Mouse (Mus musculus): ENCODE measurements at regions not wholly inside any gene's neighbourhood (a gene's known extent, or its start where the extent isn't known, plus 50 kb on each side); places are given as distances from the start of the nearest gene placed in this dataset.

DNA sequence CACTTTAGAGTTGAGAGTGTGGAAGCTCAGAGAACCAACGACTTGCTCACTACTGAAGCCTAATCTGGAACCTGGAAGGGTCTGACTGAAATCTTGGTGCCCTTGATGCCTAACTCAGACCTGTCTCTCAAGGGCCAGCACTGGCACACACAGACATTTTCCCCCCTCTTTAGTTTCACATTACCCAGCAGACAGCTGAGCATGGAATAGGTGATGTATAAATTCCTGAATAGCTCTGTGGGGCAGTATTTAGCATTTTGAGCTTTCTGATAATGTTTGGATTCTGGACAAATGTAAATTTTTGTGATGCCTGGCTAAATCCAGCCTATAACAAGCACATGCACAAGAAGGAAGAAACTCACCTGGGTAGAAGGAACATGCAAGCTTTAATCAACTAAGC, 191.1 kb downstream of the Dmrt2 start:
- TF ChIP-seq ZC3H11A (IDR thresholded peaks at IDR 0.05; ENCODE audit: borderline replicate concordance, low read depth, low read length), result no peak
- TF ChIP-seq CHD2 (IDR thresholded peaks at IDR 0.05; ENCODE audit: low read depth, low read length), result no peak
